In the genomic region with DNA sequence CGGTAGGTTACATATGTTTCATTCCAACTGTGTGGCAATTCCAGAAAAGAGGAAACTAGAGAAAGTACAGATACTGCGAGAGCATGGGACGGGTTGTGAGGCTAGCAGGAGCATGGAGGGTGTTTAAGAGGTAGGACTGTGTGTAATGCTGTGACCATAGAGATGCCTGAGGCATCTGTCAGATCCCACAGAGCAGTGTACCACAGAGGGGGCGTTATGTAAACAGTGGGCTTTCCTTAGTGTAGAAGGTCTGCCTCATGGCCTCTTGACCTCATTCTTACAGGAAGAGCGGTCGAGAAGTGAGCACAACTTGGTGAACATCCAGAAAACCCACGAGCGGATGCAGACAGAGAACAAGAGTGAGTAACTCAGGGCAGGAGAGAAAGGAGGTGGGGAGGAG, we compare ENCODE assay signal across 15 mouse cellular contexts. TPM values are rescaled to one million over a fixed set of nuclear protein-coding genes. Genes with fewer than 3 reads are reported as not detected.
A peak's percentile ranks its signal among the peaks of the same experiment; 100 is the strongest.
DNase-seq lines count a peak whose midpoint lies in the region; ATAC-seq and TF ChIP-seq lines count a peak whose summit lies in the region.
"Had no signal": no experiment of that assay in that cellular context is flagged by ENCODE, and none has a peak within 500 bp of the region (broad histone marks: within the 10 kb centered on the region; RNA-seq: fewer than 3 reads in every experiment).

No protein-coding gene starts in this region.

- 65% methylated on average over 8 of the region's 8 CpGs for WGBS in embryonic facial prominence, embryonic 13.5 days
- 64% methylated on average over 8 of the region's 8 CpGs for WGBS in embryonic facial prominence, embryonic 10.5 days
- 60% methylated on average over 8 of the region's 8 CpGs for WGBS in kidney, postnatal 0 days
- 68% methylated on average over 8 of the region's 8 CpGs for WGBS in kidney, embryonic 15.5 days
- 62% methylated on average over 8 of the region's 8 CpGs for WGBS in embryonic facial prominence, embryonic 14.5 days

- H3K4me1 ChIP-seq in embryonic facial prominence, embryonic 13.5 days: no peaks in the 10 kb centered on the region
- H3K4me1 ChIP-seq in embryonic facial prominence, embryonic 10.5 days: 0 out of 2 replicates have a peak, but pooled peaks cover 3% of the 10 kb centered on the region
- H3K4me1 ChIP-seq in kidney, postnatal 0 days (replicated peaks; ENCODE audit: insufficient read depth, low read length): no peaks in the 10 kb centered on the region
- H3K4me1 ChIP-seq in kidney, embryonic 15.5 days: no peaks in the 10 kb centered on the region
- no peaks in the 10 kb centered on the region for H3K4me1 ChIP-seq in embryonic facial prominence, embryonic 14.5 days (ENCODE audit: control insufficient read depth, insufficient read depth, low read length)
- H3K4me1 ChIP-seq: limb, embryonic 13.5 days; neural tube, embryonic 13.5 days had no signal

- H3K27me3 ChIP-seq in embryonic facial prominence, embryonic 13.5 days: no peaks in the 10 kb centered on the region
- H3K27me3 ChIP-seq in embryonic facial prominence, embryonic 10.5 days (replicated peaks; ENCODE audit: low read depth, poor library complexity, severe bottlenecking): no peaks in the 10 kb centered on the region
- H3K27me3 ChIP-seq in kidney, postnatal 0 days (ENCODE audit: insufficient read depth, low read length): no peaks in the 10 kb centered on the region
- H3K27me3 ChIP-seq in kidney, embryonic 15.5 days: no peaks in the 10 kb centered on the region
- H3K27me3 ChIP-seq in embryonic facial prominence, embryonic 14.5 days (replicated peaks; ENCODE audit: control insufficient read depth, insufficient read depth, low read length): no peaks in the 10 kb centered on the region
- H3K27me3 ChIP-seq: limb, embryonic 13.5 days; neural tube, embryonic 13.5 days had no signal

- peaks cover 40% of the 10 kb centered on the region for H3K36me3 ChIP-seq in embryonic facial prominence, embryonic 13.5 days
- H3K36me3 ChIP-seq in embryonic facial prominence, embryonic 10.5 days (replicated peaks): peaks cover 64% of the 10 kb centered on the region
- peaks cover 6% of the 10 kb centered on the region; the same call in 1 of the 2 replicates for H3K36me3 ChIP-seq in kidney, postnatal 0 days (ENCODE audit: insufficient read depth, low read length)
- H3K36me3 ChIP-seq in kidney, embryonic 15.5 days: peaks cover 54% of the 10 kb centered on the region
- peaks cover 36% of the 10 kb centered on the region for H3K36me3 ChIP-seq in embryonic facial prominence, embryonic 14.5 days (ENCODE audit: control insufficient read depth, insufficient read depth, low read length)

- no peak overlapping the region for H3K27ac ChIP-seq in embryonic facial prominence, embryonic 13.5 days
- no peak overlapping the region for H3K27ac ChIP-seq in embryonic facial prominence, embryonic 10.5 days (replicated peaks)
- H3K27ac ChIP-seq in kidney, postnatal 0 days: no peak overlapping the region
- H3K27ac ChIP-seq in kidney, embryonic 15.5 days: no peak overlapping the region; the same call in 1 of the 2 replicates
- 0 out of 2 replicates have a peak overlapping the region, but pooled peaks have one; percentile 52 for H3K27ac ChIP-seq in embryonic facial prominence, embryonic 14.5 days (replicated peaks; ENCODE audit: low read depth, low read length)
- H3K27ac ChIP-seq: limb, embryonic 13.5 days; neural tube, embryonic 13.5 days had no signal

- no peaks in the 10 kb centered on the region for H3K9me3 ChIP-seq in embryonic facial prominence, embryonic 13.5 days
- no peaks in the 10 kb centered on the region for H3K9me3 ChIP-seq in embryonic facial prominence, embryonic 10.5 days
- H3K9me3 ChIP-seq in kidney, postnatal 0 days (replicated peaks; ENCODE audit: low read length): no peaks in the 10 kb centered on the region
- H3K9me3 ChIP-seq in kidney, embryonic 15.5 days (replicated peaks): no peaks in the 10 kb centered on the region
- H3K9me3 ChIP-seq in embryonic facial prominence, embryonic 14.5 days (ENCODE audit: control insufficient read depth, low read length): no peaks in the 10 kb centered on the region
- H3K9me3 ChIP-seq: G1E; limb, embryonic 13.5 days; neural tube, embryonic 13.5 days had no signal

- no peak for DNase-seq in embryonic facial prominence, embryonic 10.5 days (ENCODE audit: low spot score)
- DNase-seq in kidney, postnatal 0 days (ENCODE audit: low spot score): peak; percentile 22
- DNase-seq in embryonic facial prominence, embryonic 14.5 days (ENCODE audit: low spot score): peak; percentile 19
- DNase-seq in lung, postnatal 4 days: peak; percentile 28 to 41
- no peak for DNase-seq in cerebellum, postnatal 25 days
- DNase-seq in left cerebral cortex, adult 18-20 months (ENCODE audit: low spot score in 2 of 2): no peak
- DNase-seq: cerebellum, adult 9-10 months; kidney, postnatal 25 days; layer of hippocampus, postnatal 36 days had no signal

- no peak overlapping the region for H3K4me2 ChIP-seq in embryonic facial prominence, embryonic 13.5 days
- no peak overlapping the region for H3K4me2 ChIP-seq in kidney, postnatal 0 days (ENCODE audit: low read length)
- no peak overlapping the region for H3K4me2 ChIP-seq in kidney, embryonic 15.5 days
- H3K4me2 ChIP-seq in embryonic facial prominence, embryonic 14.5 days (ENCODE audit: low read depth, low read length): no peak overlapping the region
- H3K4me2 ChIP-seq: limb, embryonic 13.5 days; neural tube, embryonic 13.5 days had no signal

- 0 out of 2 replicates have a peak overlapping the region, but pooled peaks have one; percentile 1 for H3K9ac ChIP-seq in embryonic facial prominence, embryonic 13.5 days
- no peak overlapping the region for H3K9ac ChIP-seq in kidney, postnatal 0 days (ENCODE audit: low read depth, low read length)
- no peak overlapping the region for H3K9ac ChIP-seq in kidney, embryonic 15.5 days
- H3K9ac ChIP-seq in embryonic facial prominence, embryonic 14.5 days (ENCODE audit: low read depth, low read length): no peak overlapping the region
- H3K9ac ChIP-seq: limb, embryonic 13.5 days; neural tube, embryonic 13.5 days had no signal

- TF ChIP-seq CTCF in kidney, postnatal 0 days (IDR thresholded peaks at IDR 0.05; ENCODE audit: low read depth): no peak

- H3K4me3 ChIP-seq in embryonic facial prominence, embryonic 13.5 days: no peak overlapping the region
- no peak overlapping the region for H3K4me3 ChIP-seq in embryonic facial prominence, embryonic 10.5 days
- no peak overlapping the region for H3K4me3 ChIP-seq in kidney, postnatal 0 days (replicated peaks; ENCODE audit: low read depth, low read length)
- H3K4me3 ChIP-seq in kidney, embryonic 15.5 days (replicated peaks): no peak overlapping the region
- H3K4me3 ChIP-seq in embryonic facial prominence, embryonic 14.5 days (ENCODE audit: low read depth, low read length): no peak overlapping the region
- H3K4me3 ChIP-seq: limb, embryonic 13.5 days; neural tube, embryonic 13.5 days had no signal

- ATAC-seq in embryonic facial prominence, embryonic 13.5 days (ENCODE audit: insufficient number of reproducible peaks, insufficient read depth, low FRiP score, low TSS enrichment, low read depth): no peak
- peak; percentile 52; the same call in 1 of the 2 replicates for ATAC-seq in kidney, postnatal 0 days (replicated peaks; ENCODE audit: low FRiP score, low read depth)
- no peak for ATAC-seq in kidney, embryonic 15.5 days (replicated peaks; ENCODE audit: low FRiP score)
- 0 out of 2 replicates have a peak, but pooled peaks have one; percentile 37 for ATAC-seq in embryonic facial prominence, embryonic 14.5 days (ENCODE audit: low read depth)
- ATAC-seq: hindbrain, embryonic 16.5 days had no signal

RNA-seq across cellular contexts. Expression of a gene that starts 12.6 kb away (rescaled TPM):
- polyA plus RNA-seq in embryonic facial prominence, embryonic 13.5 days (2015; fragmentation: Nextera tagmentation; extraction: Ambion mirVana): 4.3 and 4.4 TPM in 2 replicates
- 0.32 and 0.40 TPM in 2 replicates for polyA plus RNA-seq in embryonic facial prominence, embryonic 10.5 days (2016; fragmentation: Nextera tagmentation; extraction: Ambion mirVana)
- 13.4 and 17.3 TPM in 2 replicates for polyA plus RNA-seq in kidney, postnatal 0 days (2015; fragmentation: Nextera tagmentation; extraction: Ambion mirVana)
- 6.2 and 8.3 TPM in 2 replicates for polyA plus RNA-seq in kidney, embryonic 15.5 days (2015; fragmentation: Nextera tagmentation; extraction: Ambion mirVana)
- polyA plus RNA-seq in embryonic facial prominence, embryonic 14.5 days (2014; fragmentation: Nextera tagmentation; extraction: Ambion mirVana): 13.5 and 17.9 TPM in 2 replicates
- total RNA-seq in left cerebral cortex, adult 18-20 months (2021): 10 to 100 TPM in 1 of 2 experiments, 1 to 10 TPM in 1; 8.1 to 12.9 TPM
- polyA plus RNA-seq: G1E had no signal

RNA-seq across cellular contexts. Expression of a gene that starts 14.5 kb away (rescaled TPM):
- 48.9 and 62.9 TPM in 2 replicates for polyA plus RNA-seq in embryonic facial prominence, embryonic 13.5 days (2015; fragmentation: Nextera tagmentation; extraction: Ambion mirVana)
- 64.6 and 65.6 TPM in 2 replicates for polyA plus RNA-seq in embryonic facial prominence, embryonic 10.5 days (2016; fragmentation: Nextera tagmentation; extraction: Ambion mirVana)
- 37.8 and 38.6 TPM in 2 replicates for polyA plus RNA-seq in kidney, postnatal 0 days (2015; fragmentation: Nextera tagmentation; extraction: Ambion mirVana)
- polyA plus RNA-seq in kidney, embryonic 15.5 days (2015; fragmentation: Nextera tagmentation; extraction: Ambion mirVana): 48.2 and 55.0 TPM in 2 replicates
- 40.8 and 45.4 TPM in 2 replicates for polyA plus RNA-seq in embryonic facial prominence, embryonic 14.5 days (2014; fragmentation: Nextera tagmentation; extraction: Ambion mirVana)
- total RNA-seq in left cerebral cortex, adult 18-20 months (2021): 10 to 100 TPM; 30.5 to 32.9 TPM

RNA-seq across cellular contexts. Expression of a gene that starts 31.6 kb away (rescaled TPM):
- 105 and 139 TPM in 2 replicates for polyA plus RNA-seq in embryonic facial prominence, embryonic 13.5 days (2015; fragmentation: Nextera tagmentation; extraction: Ambion mirVana)
- polyA plus RNA-seq in embryonic facial prominence, embryonic 10.5 days (2016; fragmentation: Nextera tagmentation; extraction: Ambion mirVana): 186 and 206 TPM in 2 replicates
- 140 and 145 TPM in 2 replicates for polyA plus RNA-seq in kidney, postnatal 0 days (2015; fragmentation: Nextera tagmentation; extraction: Ambion mirVana)
- polyA plus RNA-seq in kidney, embryonic 15.5 days (2015; fragmentation: Nextera tagmentation; extraction: Ambion mirVana): 144 and 146 TPM in 2 replicates
- 108 and 130 TPM in 2 replicates for polyA plus RNA-seq in embryonic facial prominence, embryonic 14.5 days (2014; fragmentation: Nextera tagmentation; extraction: Ambion mirVana)
- 10 to 100 TPM; 90.5 to 94.8 TPM for total RNA-seq in left cerebral cortex, adult 18-20 months (2021)

RNA-seq across cellular contexts. Expression of a gene that starts 31.9 kb away (rescaled TPM):
- polyA plus RNA-seq in embryonic facial prominence, embryonic 13.5 days (2015; fragmentation: Nextera tagmentation; extraction: Ambion mirVana): 14.0 and 15.0 TPM in 2 replicates
- polyA plus RNA-seq in embryonic facial prominence, embryonic 10.5 days (2016; fragmentation: Nextera tagmentation; extraction: Ambion mirVana): 14.4 and 15.1 TPM in 2 replicates
- polyA plus RNA-seq in kidney, postnatal 0 days (2015; fragmentation: Nextera tagmentation; extraction: Ambion mirVana): 7.1 and 9.0 TPM in 2 replicates
- 12.9 and 13.1 TPM in 2 replicates for polyA plus RNA-seq in kidney, embryonic 15.5 days (2015; fragmentation: Nextera tagmentation; extraction: Ambion mirVana)
- polyA plus RNA-seq in embryonic facial prominence, embryonic 14.5 days (2014; fragmentation: Nextera tagmentation; extraction: Ambion mirVana): 5.3 and 6.4 TPM in 2 replicates
- total RNA-seq in left cerebral cortex, adult 18-20 months (2021): 10 to 100 TPM; 14.5 to 15.1 TPM

RNA-seq across cellular contexts. Expression of a gene that starts 33.0 kb away (rescaled TPM):
- 5.5 and 6.1 TPM in 2 replicates for polyA plus RNA-seq in embryonic facial prominence, embryonic 13.5 days (2015; fragmentation: Nextera tagmentation; extraction: Ambion mirVana)
- 0.92 and 1.2 TPM in 2 replicates for polyA plus RNA-seq in embryonic facial prominence, embryonic 10.5 days (2016; fragmentation: Nextera tagmentation; extraction: Ambion mirVana)
- 24.5 and 24.8 TPM in 2 replicates for polyA plus RNA-seq in kidney, postnatal 0 days (2015; fragmentation: Nextera tagmentation; extraction: Ambion mirVana)
- polyA plus RNA-seq in kidney, embryonic 15.5 days (2015; fragmentation: Nextera tagmentation; extraction: Ambion mirVana): 9.7 and 13.6 TPM in 2 replicates
- 29.3 and 39.9 TPM in 2 replicates for polyA plus RNA-seq in embryonic facial prominence, embryonic 14.5 days (2014; fragmentation: Nextera tagmentation; extraction: Ambion mirVana)
- total RNA-seq in left cerebral cortex, adult 18-20 months (2021): 10 to 100 TPM; 20.3 to 22.6 TPM

Comparison
In these comparisons a context has a peak if more than half of its experiments do, and no peak if none do; other contexts are left out.
1. ATAC-seq: peak in kidney, postnatal 0 days (single experiment) and embryonic facial prominence, embryonic 14.5 days (single experiment); none in embryonic facial prominence, embryonic 13.5 days (single experiment) and kidney, embryonic 15.5 days (single experiment).
2. DNase-seq: peak in kidney, postnatal 0 days (single experiment), embryonic facial prominence, embryonic 14.5 days (single experiment) and lung, postnatal 4 days (2 of 2); none in embryonic facial prominence, embryonic 10.5 days (single experiment), cerebellum, postnatal 25 days (0 of 2) and left cerebral cortex, adult 18-20 months (0 of 2).